Mouse (Mus musculus) thymus, adult 18-20 months (tissue): ENCODE results near the gene Olfr1280.
"Not testable (repeated sequence)": the region's sequence is repeated elsewhere in the genome, so short reads cannot be mapped to it uniquely, and the experiment has no call there.

Experiments used
- DNase-seq, 2 experiments: peaks; one replicate each; pipeline ENCODE4 v3.0.0; 2022; ENCODE audit warnings: mixed read lengths in 2 of 2

Gene Olfr1280

GRCm38 (mm10) chr2:111313717-111314116 lies at the start of gene Olfr1280:
Gene Olfr1280, plus strand, starts transcription at chr2:111314017.
- DNase-seq, result no peak

- DNase-seq, result no peak
Observed at GRCm38 (mm10) chr2:111274006-111274405, 39.8 kb upstream of the Olfr1280 start, which contains the start of gene Olfr1277. Gene Olfr1277, minus strand, starts transcription at chr2:111274106.

- DNase-seq, result no peak
Observed at GRCm38 (mm10) chr2:111289836-111290235, 24.0 kb upstream of the Olfr1280 start, which contains the start of gene Olfr1278. Gene Olfr1278, plus strand, starts transcription at chr2:111290136.

GRCm38 (mm10) chr2:111298541-111298940 lies 15.3 kb upstream of the Olfr1280 start:
- no peak for DNase-seq

- no peak for DNase-seq
Observed at GRCm38 (mm10) chr2:111300374-111300773, 13.4 kb upstream of the Olfr1280 start, which contains the start of gene Olfr1279. Gene Olfr1279, plus strand, starts transcription at chr2:111300635.

- DNase-seq, result no peak
Observed at GRCm38 (mm10) chr2:111326220-111326619, 12.4 kb downstream of the Olfr1280 start, which contains the start of gene Olfr1281. Gene Olfr1281, plus strand, starts transcription at chr2:111326520.

- DNase-seq, result not testable (repeated sequence)
Observed at GRCm38 (mm10) chr2:111333721-111334120, 19.9 kb downstream of the Olfr1280 start.

- no peak for DNase-seq
Observed at GRCm38 (mm10) chr2:111335976-111336375, 22.2 kb downstream of the Olfr1280 start, which contains the start of gene Olfr1282. Gene Olfr1282, minus strand, starts transcription at chr2:111336076.

GRCm38 (mm10) chr2:111366490-111366889 lies 52.7 kb downstream of the Olfr1280 start, which contains the start of gene Olfr1283:
Gene Olfr1283, plus strand, starts transcription at chr2:111366790.
- DNase-seq, result no peak

GRCm38 (mm10) chr2:111375222-111375621 lies 61.4 kb downstream of the Olfr1280 start, which contains the start of gene Olfr1284:
Gene Olfr1284, plus strand, starts transcription at chr2:111375522.
- no peak for DNase-seq
